Mouse (Mus musculus): ENCODE measurements around the gene Rnf44.

Rnf44 gene

DNA sequence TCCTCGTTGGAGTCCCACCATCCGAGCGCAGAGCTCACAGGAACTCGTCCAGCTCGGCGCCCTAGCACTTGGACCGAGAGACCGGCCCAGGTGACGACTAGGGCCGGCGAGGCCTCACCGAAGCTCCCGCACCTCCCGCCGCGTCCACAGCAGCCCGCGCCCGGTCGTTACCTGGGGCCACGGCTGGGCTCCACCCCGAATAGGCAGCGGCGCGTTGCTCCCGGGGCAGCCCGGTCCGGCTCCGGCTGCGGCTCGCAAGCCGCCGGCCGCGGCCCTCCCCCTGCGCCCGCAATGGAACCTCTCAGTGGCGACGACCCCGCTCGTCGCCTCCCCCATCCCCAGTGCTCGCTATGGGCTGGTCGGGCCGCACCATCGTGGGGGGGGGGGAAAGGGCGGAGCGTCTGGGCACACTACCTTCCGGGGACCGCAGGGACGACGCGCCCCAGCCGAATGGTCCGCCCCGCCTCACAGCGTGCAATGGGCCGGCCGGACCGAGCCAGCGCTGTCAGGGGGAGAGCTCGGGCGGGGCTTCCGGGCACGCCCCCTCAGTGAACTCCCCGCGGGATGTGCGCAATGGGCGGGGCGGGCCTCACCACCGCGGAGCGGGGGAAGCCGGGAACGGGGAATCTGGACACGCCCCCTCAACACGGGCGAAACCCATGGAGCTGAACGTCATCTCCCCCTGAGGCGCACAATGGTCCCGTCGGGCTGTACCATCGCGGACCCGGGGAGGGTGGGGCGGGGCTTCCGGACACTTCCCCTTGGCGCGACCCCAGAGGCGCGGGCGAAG is at the start of gene Rnf44:
TSS of gene Rnf44 (minus strand) at position 350 of the 790 bp plus-strand sequence.
- peak; percentile 99 for DNase-seq (ENCODE audit: low spot score)

DNA sequence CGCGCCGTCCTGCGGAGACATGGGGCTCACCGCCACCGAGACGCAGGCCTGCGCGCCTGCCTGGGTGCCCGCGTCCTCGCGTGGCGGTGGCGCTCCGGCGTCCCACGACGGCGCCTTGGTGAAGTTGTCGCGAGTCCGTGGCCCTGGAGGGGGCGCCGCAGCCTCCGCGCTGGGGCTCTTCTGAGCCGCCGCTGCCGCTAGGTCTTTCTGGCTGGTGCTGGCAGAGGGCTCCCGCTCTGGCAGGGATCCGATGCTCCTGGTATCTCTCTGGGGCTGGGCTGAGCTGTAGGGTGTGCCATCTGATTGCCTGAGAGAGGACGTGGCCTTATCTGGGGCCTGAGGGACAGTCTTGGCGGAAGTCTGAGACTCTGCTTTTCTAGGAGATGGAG is 44.5 kb upstream of the Rnf44 start:
- peak; percentile 14 for DNase-seq (ENCODE audit: low spot score)

DNA sequence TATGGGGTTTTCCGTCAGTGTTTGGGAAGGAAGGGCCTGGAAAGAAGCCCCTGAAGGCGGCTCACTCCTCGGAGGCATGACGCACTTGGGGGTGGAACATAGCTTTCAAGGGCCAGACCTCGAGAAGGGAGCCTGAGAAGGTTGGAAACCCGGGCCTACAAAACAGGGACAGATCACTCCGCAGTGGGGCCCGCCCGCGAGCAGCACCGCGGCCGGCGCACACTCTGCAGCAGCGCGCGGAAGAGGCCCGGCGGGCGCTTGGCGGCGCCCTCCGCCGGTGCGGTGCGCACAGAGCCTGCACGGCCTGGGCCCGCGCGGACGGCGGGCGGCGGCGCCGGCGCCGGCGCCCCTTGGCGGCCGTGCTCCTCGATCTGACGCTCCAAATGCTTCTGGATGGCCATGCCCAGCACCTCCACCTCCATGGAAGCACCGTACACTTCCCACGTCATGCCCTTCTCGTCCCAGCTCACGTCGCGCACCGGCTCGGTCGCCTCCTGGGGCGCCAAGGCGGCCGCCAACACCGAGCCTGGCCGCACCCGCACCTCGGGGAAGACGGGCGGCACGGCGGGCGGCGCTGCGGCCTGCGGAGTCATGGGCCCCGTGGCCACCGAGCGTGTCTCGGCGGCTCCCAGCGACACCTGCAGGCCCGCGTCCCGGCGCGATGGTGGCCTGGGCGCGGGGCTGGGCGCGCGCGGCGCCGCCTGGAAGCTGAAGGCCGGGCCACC is 43.9 kb upstream of the Rnf44 start:
- no peak for DNase-seq (ENCODE audit: low spot score)

DNA sequence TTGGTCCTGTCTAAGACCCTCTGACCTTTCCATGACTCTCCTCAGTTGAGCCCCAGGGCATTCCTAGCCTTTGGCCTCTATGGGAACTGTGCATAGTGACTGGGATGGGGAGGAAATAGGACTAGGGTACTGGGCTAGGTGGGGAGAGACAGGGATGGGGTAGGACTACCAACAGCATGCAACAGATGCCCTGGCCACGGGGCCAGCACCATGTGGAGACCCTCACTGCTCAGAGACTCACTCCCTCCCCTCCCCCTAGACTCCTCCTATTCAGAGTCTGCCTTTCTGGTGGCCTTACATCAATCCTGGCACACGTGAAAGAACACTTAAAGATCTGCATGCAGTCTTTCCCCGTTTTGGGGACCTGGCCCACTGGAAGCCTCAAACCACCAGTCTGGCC is 43.2 kb upstream of the Rnf44 start:
- no peak for DNase-seq (ENCODE audit: low spot score)

- DNase-seq (ENCODE audit: low spot score) = no peak
Measured at GRCm38 (mm10) chr13:54726131-54726530, 32.4 kb upstream of the Rnf44 start.

DNA sequence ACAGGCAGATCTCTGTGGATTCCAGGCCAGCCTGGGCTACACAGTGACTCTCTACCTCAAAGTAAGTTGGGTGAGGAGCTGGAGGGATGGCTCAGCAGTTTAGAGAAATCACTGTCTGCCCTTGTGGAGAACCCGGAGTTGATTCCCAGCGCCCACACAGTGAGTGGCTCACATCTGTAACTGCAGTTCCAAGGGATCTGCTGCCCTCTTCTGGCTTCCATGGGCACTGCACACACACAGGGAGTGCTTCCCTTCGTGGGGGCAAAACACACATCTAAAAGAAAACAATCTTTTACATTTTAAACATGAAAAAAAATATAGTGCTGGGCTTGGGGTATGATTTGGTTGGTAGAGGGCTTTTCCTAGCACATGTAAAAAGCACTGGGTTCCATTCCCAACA is 29.4 kb upstream of the Rnf44 start:
- DNase-seq (ENCODE audit: low spot score) = no peak

DNA sequence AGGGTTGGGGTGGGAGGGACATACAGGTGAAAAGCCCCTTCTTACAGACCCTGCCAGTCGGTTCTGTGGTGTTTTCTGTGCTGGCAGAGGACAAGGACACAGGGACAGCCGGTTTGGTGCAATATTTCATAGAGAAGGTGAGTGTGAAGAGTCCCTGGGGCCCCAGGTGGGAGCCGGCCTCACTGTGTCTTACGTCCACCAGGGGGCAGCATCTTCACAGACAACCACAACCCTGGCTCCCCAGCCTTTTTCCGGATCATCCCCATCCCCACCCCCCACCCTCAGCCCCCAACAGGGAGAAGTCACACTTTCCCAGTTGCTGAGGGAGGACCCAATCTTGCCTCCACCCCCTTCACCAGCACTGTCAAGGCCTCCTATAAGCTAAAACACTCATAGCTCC is 23.2 kb upstream of the Rnf44 start:
- no peak for DNase-seq (ENCODE audit: low spot score)

DNA sequence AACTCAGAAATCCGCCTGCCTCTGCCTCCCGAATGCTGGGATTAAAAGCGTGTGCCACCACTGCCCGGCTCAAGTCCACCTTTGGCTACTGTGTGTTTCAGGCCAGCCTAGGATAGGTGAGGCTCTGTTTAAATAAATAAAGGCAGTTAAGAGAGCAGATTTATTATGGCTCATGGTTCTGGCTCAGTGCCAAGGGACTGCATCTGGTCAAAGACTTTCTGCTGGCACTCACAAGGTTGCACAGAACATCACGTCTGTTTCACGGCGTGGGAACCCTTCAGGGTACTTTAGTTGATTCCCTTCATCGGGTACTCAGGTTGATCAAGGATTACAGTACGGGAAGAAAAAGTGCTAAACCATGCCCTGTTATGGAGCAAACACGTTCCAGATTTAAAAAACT is 21.3 kb upstream of the Rnf44 start:
- no peak for DNase-seq (ENCODE audit: low spot score)

DNA sequence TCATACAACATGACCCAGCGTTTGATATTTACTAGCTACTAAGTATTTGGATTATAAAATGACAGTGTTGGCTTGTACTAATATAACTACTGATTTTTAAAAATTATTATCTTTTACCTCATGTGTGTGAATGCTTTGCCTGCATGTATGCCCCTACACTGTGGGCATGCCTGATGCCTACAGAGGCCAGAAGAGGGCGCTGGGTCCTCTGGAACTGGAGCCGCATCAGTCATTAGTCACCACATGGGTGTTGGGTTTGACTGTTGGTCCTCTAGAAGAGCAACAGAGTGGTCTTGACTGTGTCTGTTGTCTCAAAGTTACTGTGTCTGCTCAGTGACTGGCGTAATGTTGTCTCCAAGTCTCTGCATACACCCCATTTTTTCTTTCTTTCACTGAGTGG is 20.7 kb upstream of the Rnf44 start:
- no peak for DNase-seq (ENCODE audit: low spot score)

- no peak for DNase-seq (ENCODE audit: low spot score)
Measured at GRCm38 (mm10) chr13:54710866-54711265, 17.2 kb upstream of the Rnf44 start.

DNA sequence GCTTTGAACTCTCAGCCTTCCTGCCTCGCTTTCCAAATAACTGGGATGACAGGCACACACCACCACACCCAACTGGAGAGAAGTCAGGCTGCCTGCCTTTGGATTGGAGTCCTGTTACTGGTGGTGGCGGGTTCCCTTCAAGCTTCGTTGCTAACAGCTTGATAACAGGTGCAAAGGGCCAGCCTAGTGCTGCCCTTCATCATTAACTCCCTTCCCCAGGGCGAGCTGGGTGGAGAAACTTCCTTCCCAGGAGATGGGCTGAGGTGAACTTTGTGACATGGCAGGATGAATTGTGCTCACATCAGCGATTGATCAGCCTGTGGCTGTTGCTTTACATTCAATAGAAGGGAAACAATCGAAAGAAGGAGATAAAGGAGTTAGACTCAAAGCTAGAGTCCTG is 11.2 kb upstream of the Rnf44 start:
- no peak for DNase-seq (ENCODE audit: low spot score)

DNA sequence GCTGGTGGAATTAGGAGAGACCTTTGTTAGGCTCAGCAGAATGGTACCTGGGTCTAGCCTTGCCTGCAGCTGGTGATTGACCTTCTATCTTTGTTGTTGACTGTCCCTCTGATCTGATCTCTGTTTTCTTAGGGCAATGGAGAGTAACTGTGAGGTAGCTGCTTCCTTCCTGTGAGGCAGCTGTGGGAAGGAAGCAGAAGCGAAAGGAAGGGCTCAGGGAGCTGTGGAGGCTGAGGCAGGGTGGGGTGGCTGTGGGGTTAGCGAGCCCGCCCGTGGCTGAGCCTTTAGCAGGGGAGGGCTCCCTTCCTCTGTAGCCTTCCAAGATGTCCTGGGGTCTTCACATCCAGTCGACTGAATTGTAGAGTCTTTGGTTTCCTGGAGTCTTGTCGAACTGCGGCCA is 8.8 kb upstream of the Rnf44 start:
- DNase-seq (ENCODE audit: low spot score) = no peak

DNA sequence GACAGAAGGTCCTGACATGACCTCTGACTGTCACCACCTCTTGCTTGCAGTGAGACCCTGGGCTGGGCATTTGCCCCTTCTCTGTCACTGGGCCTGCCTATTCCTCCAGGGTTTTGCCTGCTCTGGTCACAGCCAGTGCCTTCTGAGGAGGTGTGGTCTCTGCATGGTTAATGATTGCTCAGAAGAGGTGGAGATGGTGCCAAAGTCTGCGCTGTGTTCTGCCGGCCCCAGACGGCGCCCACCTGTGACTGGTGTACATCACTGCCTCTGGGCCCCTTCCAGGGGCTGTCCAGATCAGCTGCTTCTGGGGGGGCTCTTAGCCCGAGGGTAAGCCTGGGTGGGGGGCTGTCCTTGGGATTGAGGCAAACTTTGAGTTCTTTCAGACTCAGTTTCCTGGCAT is 7.5 kb upstream of the Rnf44 start, which contains the start of gene Cdhr2:
TSS of gene Cdhr2 (plus strand) at position 219 of the 400 bp plus-strand sequence.
- DNase-seq (ENCODE audit: low spot score) = no peak

GRCm38 (mm10) chr13:54695479-54696230 is 1.9 kb upstream of the Rnf44 start:
- DNase-seq (ENCODE audit: low spot score) = no peak

GRCm38 (mm10) chr13:54694348-54695060 is 797 bp upstream of the Rnf44 start:
- peak; percentile 82 for DNase-seq (ENCODE audit: low spot score)

GRCm38 (mm10) chr13:54692711-54693557 is 773 bp downstream of the Rnf44 start:
- no peak for DNase-seq (ENCODE audit: low spot score)

- no peak for DNase-seq (ENCODE audit: low spot score)
Measured at GRCm38 (mm10) chr13:54691737-54692136, 2.0 kb downstream of the Rnf44 start.

DNA sequence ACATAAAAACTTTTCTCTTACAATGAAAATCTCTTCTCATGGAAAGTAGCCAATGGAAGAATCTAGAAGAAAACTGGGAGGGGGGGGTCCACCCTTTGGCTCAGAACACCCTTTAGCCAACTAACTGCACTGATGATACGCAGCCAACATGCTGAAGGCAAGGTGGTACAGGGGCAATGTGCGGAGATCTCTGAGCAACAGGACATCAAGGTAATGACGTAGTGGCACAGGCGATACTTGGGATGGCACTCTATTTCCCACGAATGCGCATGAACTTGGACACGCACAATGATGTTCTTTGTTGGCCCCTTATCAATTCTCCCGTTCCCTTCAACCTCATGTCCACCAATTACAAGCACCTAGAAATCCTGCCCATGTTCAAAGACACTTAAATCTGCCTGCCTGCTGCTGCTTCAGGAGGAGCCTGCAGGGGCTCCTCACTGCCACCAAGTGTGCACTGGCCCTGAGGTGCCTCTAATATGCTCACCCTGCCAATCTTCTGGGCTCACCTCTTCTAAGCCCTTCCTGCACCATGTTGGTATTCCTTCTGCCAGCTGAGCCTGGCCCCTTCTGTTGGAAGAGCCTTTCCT is 3.5 kb downstream of the Rnf44 start:
- DNase-seq (ENCODE audit: low spot score) = no peak

GRCm38 (mm10) chr13:54687575-54688424 is 5.9 kb downstream of the Rnf44 start:
- DNase-seq (ENCODE audit: low spot score) = peak; percentile 96

DNA sequence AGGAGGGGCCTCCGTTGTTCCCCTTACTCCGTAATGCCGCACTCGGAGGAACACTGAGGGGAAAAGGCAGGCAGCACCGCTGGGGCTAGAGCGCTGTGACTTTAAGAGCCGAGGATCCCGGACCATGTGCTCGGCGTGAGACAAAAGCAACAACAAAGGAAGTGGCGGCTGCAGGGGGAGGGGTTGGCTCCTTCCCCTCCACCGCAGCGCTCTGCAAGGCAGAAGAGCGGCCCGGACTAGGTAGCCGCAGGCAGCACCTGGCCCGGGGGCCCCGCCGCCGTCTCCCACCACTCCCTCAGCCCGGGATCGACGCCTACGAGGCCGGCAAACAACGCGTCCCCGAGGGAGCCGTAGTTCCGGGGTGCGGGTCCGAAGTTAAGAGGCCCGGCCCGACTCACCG is 6.6 kb downstream of the Rnf44 start:
- DNase-seq (ENCODE audit: low spot score) = peak; percentile 71

All from ovary, adult 18-20 months (tissue).